Mouse (Mus musculus): ENCODE results near the gene Fam173b.

- TF ChIP-seq POLR2A (IDR thresholded peaks at IDR 0.05; ENCODE audit: low read depth, low read length), result no peak
- no peak for TF ChIP-seq CTCF (conservative IDR thresholded peaks at IDR 0.05; ENCODE audit: insufficient read depth, insufficient read length, low read depth, low read length)
These were observed 32.9 kb downstream of the Fam173b start for GRCm38 (mm10) chr15:31634582-31634981.
